Mouse (Mus musculus): ENCODE data around the gene Abr. TPM values are rescaled to one million over a fixed set of nuclear protein-coding genes. Genes with fewer than 3 reads are reported as not detected.

Gene Abr
- total RNA-seq, 2 experiments from 2014 or later: 7.2 to 10.9 TPM

GRCm38 (mm10) chr11:76398312-76398797, 223.8 kb downstream of the Abr start:
- peak; percentile 34; the same call in 1 of the 2 replicates for ATAC-seq (replicated peaks; ENCODE audit: low FRiP score, low TSS enrichment, poor library complexity, severe bottlenecking)

- no peak for ATAC-seq (replicated peaks; ENCODE audit: low FRiP score, low TSS enrichment, poor library complexity, severe bottlenecking)
These were observed 224.3 kb downstream of the Abr start for GRCm38 (mm10) chr11:76397650-76398311.

- ATAC-seq (replicated peaks; ENCODE audit: low FRiP score, low TSS enrichment, poor library complexity, severe bottlenecking): no peak
These were observed 229.1 kb downstream of the Abr start for GRCm38 (mm10) chr11:76392996-76393395.

GRCm38 (mm10) chr11:76392532-76392931, 229.6 kb downstream of the Abr start:
- ATAC-seq (replicated peaks; ENCODE audit: low FRiP score, low TSS enrichment, poor library complexity, severe bottlenecking): no peak

- no peak for ATAC-seq (replicated peaks; ENCODE audit: low FRiP score, low TSS enrichment, poor library complexity, severe bottlenecking)
These were observed 233.4 kb downstream of the Abr start for GRCm38 (mm10) chr11:76388711-76389110.

GRCm38 (mm10) chr11:76387097-76387496, 235.0 kb downstream of the Abr start:
- ATAC-seq (replicated peaks; ENCODE audit: low FRiP score, low TSS enrichment, poor library complexity, severe bottlenecking): 0 out of 2 replicates have a peak, but pooled peaks have one; percentile 18

- ATAC-seq (replicated peaks; ENCODE audit: low FRiP score, low TSS enrichment, poor library complexity, severe bottlenecking): no peak
These were observed 236.4 kb downstream of the Abr start for GRCm38 (mm10) chr11:76385746-76386145.

GRCm38 (mm10) chr11:76385017-76385416, 237.1 kb downstream of the Abr start:
- no peak for ATAC-seq (replicated peaks; ENCODE audit: low FRiP score, low TSS enrichment, poor library complexity, severe bottlenecking)

GRCm38 (mm10) chr11:76384307-76384706, 237.8 kb downstream of the Abr start:
- no peak for ATAC-seq (replicated peaks; ENCODE audit: low FRiP score, low TSS enrichment, poor library complexity, severe bottlenecking)

GRCm38 (mm10) chr11:76382711-76383324, 239.3 kb downstream of the Abr start:
- ATAC-seq (replicated peaks; ENCODE audit: low FRiP score, low TSS enrichment, poor library complexity, severe bottlenecking): no peak

- ATAC-seq (replicated peaks; ENCODE audit: low FRiP score, low TSS enrichment, poor library complexity, severe bottlenecking): no peak
These were observed 240.8 kb downstream of the Abr start for GRCm38 (mm10) chr11:76381201-76381885.

GRCm38 (mm10) chr11:76379921-76380544, 242.1 kb downstream of the Abr start:
- ATAC-seq (replicated peaks; ENCODE audit: low FRiP score, low TSS enrichment, poor library complexity, severe bottlenecking): no peak

- ATAC-seq (replicated peaks; ENCODE audit: low FRiP score, low TSS enrichment, poor library complexity, severe bottlenecking): no peak
These were observed 245.7 kb downstream of the Abr start for GRCm38 (mm10) chr11:76376425-76376824.

- ATAC-seq (replicated peaks; ENCODE audit: low FRiP score, low TSS enrichment, poor library complexity, severe bottlenecking): no peak
These were observed 247.5 kb downstream of the Abr start for GRCm38 (mm10) chr11:76374491-76375185.

GRCm38 (mm10) chr11:76372534-76372933, 249.6 kb downstream of the Abr start:
- ATAC-seq (replicated peaks; ENCODE audit: low FRiP score, low TSS enrichment, poor library complexity, severe bottlenecking): no peak

- no peak for ATAC-seq (replicated peaks; ENCODE audit: low FRiP score, low TSS enrichment, poor library complexity, severe bottlenecking)
These were observed 250.0 kb downstream of the Abr start for GRCm38 (mm10) chr11:76372120-76372519.

GRCm38 (mm10) chr11:76370491-76370890, 251.6 kb downstream of the Abr start:
- no peak for ATAC-seq (replicated peaks; ENCODE audit: low FRiP score, low TSS enrichment, poor library complexity, severe bottlenecking)

Data from megakaryocyte-erythroid progenitor cell, adult 5-6 weeks (primary cell).